Mouse (Mus musculus): Measurements from ENCODE around the gene Abcf2.

DNA sequence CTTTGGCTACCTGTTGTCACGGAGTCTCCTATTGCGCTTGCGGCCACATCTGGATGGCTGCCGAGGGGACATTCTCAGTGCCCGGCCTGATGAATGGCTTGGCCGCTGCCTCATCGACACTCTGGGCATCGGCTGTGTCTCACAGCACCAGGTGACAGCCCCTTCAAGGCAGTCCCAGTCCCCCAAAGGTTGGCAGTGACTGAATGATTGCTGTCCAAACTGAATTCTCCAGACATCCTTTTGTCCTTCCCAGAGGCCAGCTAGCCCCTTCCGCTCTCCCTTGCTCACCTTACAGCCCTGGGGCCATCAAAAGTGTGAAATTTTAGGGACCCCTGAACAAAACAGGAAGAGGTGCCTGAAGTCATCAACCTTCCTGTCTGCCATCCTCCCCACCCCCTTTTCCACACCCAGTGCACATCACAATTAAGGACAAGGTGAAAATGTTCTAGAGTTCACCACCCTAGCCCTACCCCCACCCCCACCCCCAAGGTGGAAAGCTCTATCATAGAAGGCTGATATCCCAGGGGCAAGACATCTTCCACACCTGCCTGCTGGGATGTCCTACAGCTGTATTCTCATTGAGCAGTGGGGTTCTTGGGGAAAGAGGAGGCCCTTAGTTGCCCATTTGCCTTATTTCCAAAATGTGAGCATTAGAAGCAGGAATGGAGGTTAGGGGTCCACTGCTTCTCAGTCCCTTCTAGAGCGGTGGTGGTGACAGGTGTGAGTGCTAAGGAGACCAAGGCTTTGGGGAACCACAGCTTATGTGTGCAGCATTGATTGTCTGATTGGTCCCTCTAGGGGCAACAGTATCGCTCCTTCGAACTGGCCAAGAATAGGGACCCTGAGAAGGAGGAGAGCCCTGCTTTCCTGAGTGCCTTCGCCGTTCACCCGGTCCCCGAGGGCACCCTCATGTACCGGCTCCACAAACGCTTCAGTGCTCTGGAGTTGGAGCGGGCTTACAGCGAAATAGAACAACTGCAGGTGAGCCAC, 12.5 kb upstream of the Abcf2 start:
- no peak for TF ChIP-seq GATA1 (IDR thresholded peaks at IDR 0.05; ENCODE audit: borderline replicate concordance, low read length)
- TF ChIP-seq FLI1 (IDR thresholded peaks at IDR 0.05; ENCODE audit: low read length): no peak
